13 mouse cellular contexts compared by ENCODE assay signal in the genomic region with DNA sequence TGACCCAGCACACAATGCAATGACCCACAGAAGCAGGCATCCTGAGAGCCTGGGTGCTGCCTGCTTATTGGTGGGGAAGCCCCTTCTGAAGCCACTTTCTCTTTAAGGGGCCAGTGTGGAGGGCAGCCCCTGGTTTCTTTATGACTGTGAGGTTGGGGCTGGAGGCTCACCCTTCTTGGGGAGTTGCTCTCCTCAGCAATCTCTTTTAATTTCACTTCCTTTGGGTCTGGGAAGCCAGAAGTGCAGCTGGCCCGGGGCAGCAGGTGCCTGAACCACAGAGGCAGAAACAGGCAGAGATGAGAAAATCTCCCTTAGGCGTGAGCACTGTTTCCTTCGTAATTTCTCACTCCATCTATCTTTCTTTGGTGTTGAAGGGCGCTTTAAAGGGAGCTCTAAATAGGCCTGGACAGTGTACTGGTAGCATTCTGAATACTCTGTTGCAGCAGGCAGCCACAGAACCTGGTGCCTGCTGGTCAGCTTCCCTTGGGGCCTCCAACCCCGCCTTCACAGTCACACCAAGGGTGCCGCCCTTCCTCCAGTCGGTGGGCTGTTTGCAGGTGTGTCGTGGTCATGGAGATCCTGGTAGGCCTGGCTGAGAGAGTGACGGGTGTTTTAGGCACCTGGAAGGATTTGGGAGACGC. TPM values are rescaled to one million over a fixed set of nuclear protein-coding genes. Genes with fewer than 3 reads are reported as not detected.
A peak's percentile ranks its signal among the peaks of the same experiment; 100 is the strongest.
DNase-seq lines count a peak whose midpoint lies in the region; ATAC-seq and TF ChIP-seq lines count a peak whose summit lies in the region.
"Had no signal": no experiment of that assay in that cellular context is flagged by ENCODE, and none has a peak within 500 bp of the region (broad histone marks: within the 10 kb centered on the region; RNA-seq: fewer than 3 reads in every experiment).

No protein-coding gene starts in this region.

- H3K4me2 ChIP-seq in midbrain, embryonic 11.5 days = no peak overlapping the region
- no peak overlapping the region for H3K4me2 ChIP-seq in midbrain, embryonic 14.5 days (ENCODE audit: low read length)
- peak overlapping the region; percentile 56; the same call in 1 of the 2 replicates for H3K4me2 ChIP-seq in liver, postnatal 0 days (ENCODE audit: low read depth, low read length)

- ATAC-seq in midbrain, embryonic 11.5 days (ENCODE audit: low FRiP score) = no peak
- ATAC-seq in midbrain, embryonic 14.5 days (ENCODE audit: low FRiP score, low TSS enrichment) = no peak
- no peak for ATAC-seq in liver, postnatal 0 days

- H3K9ac ChIP-seq in midbrain, embryonic 11.5 days (ENCODE audit: low read length) = no peak overlapping the region
- no peak overlapping the region for H3K9ac ChIP-seq in midbrain, embryonic 14.5 days (replicated peaks; ENCODE audit: low read length)
- H3K9ac ChIP-seq in liver, postnatal 0 days (replicated peaks) = no peak overlapping the region

- no peak for TF ChIP-seq EP300 in liver, postnatal 0 days (IDR thresholded peaks at IDR 0.05; ENCODE audit: low read depth)

- no peaks in the 10 kb centered on the region for H3K9me3 ChIP-seq in midbrain, embryonic 11.5 days (ENCODE audit: control insufficient read depth, low read length)
- no peaks in the 10 kb centered on the region for H3K9me3 ChIP-seq in midbrain, embryonic 14.5 days (ENCODE audit: control insufficient read depth, low read length)
- H3K9me3 ChIP-seq in liver, postnatal 0 days (ENCODE audit: low read length) = no peaks in the 10 kb centered on the region

- WGBS in midbrain, embryonic 11.5 days = 61% methylated on average over 10 of the region's 10 CpGs
- WGBS in midbrain, embryonic 14.5 days = 63% methylated on average over 10 of the region's 10 CpGs
- 26% methylated on average over 10 of the region's 10 CpGs for WGBS in liver, postnatal 0 days (ENCODE audit: insufficient replicate concordance)

- no peak for TF ChIP-seq CTCF in liver, postnatal 0 days (IDR thresholded peaks at IDR 0.05; ENCODE audit: low read depth)

- H3K36me3 ChIP-seq in midbrain, embryonic 11.5 days (ENCODE audit: control insufficient read depth, insufficient read depth, low read length) = no peaks in the 10 kb centered on the region
- no peaks in the 10 kb centered on the region for H3K36me3 ChIP-seq in midbrain, embryonic 14.5 days (ENCODE audit: control insufficient read depth, insufficient read depth, low read length)
- no peaks in the 10 kb centered on the region for H3K36me3 ChIP-seq in liver, postnatal 0 days (replicated peaks; ENCODE audit: insufficient read depth, low read length)

- H3K4me1 ChIP-seq in midbrain, embryonic 11.5 days (ENCODE audit: control insufficient read depth, insufficient read depth, low read length) = peaks cover 7% of the 10 kb centered on the region; the same call in 1 of the 2 replicates
- 0 out of 2 replicates have a peak, but pooled peaks cover 6% of the 10 kb centered on the region for H3K4me1 ChIP-seq in midbrain, embryonic 14.5 days (ENCODE audit: control insufficient read depth, insufficient read depth, low read length)
- H3K4me1 ChIP-seq in liver, postnatal 0 days (ENCODE audit: insufficient read depth) = peaks cover 52% of the 10 kb centered on the region

- peak; percentile 64 for DNase-seq in midbrain, embryonic 11.5 days (ENCODE audit: low spot score, missing footprints)
- no peak for DNase-seq in midbrain, embryonic 14.5 days
- DNase-seq in MN1 (ENCODE audit: low spot score) = peak; percentile 35
- DNase-seq in liver, postnatal 0 days = no peak
- peak; percentile 61 to 70 for DNase-seq in thymus, postnatal 10 days (ENCODE audit: low spot score in 2 of 2)
- DNase-seq in kidney, postnatal 14 days = no peak
- DNase-seq in lung, postnatal 36 days = no peak
- no peak for DNase-seq in embryo, embryonic 9.5 days (ENCODE audit: extremely low spot score)
- DNase-seq: adrenal gland, adult 2 months; cerebellum, adult 18-20 months; kidney, adult 8-10 months; lung, adult 2 months had no signal

- H3K4me3 ChIP-seq in midbrain, embryonic 11.5 days (ENCODE audit: low read depth, low read length) = no peak overlapping the region
- no peak overlapping the region for H3K4me3 ChIP-seq in midbrain, embryonic 14.5 days (replicated peaks; ENCODE audit: low read depth, low read length)
- H3K4me3 ChIP-seq in liver, postnatal 0 days (ENCODE audit: low read depth, low read length) = no peak overlapping the region
- H3K4me3 ChIP-seq: left cerebral cortex, adult 2 months had no signal

- H3K27me3 ChIP-seq in midbrain, embryonic 11.5 days (ENCODE audit: control insufficient read depth, insufficient read depth, low read length) = no peaks in the 10 kb centered on the region
- no peaks in the 10 kb centered on the region for H3K27me3 ChIP-seq in midbrain, embryonic 14.5 days (ENCODE audit: control insufficient read depth, insufficient read depth, low read length)
- H3K27me3 ChIP-seq in liver, postnatal 0 days (ENCODE audit: insufficient read depth, low read length) = 0 out of 2 replicates have a peak, but pooled peaks cover 10% of the 10 kb centered on the region

- no peak overlapping the region for H3K27ac ChIP-seq in midbrain, embryonic 11.5 days (ENCODE audit: low read depth, low read length)
- H3K27ac ChIP-seq in midbrain, embryonic 14.5 days (replicated peaks; ENCODE audit: low read depth, low read length) = no peak overlapping the region
- H3K27ac ChIP-seq in liver, postnatal 0 days (ENCODE audit: low read depth) = peak overlapping the region; percentile 77
- H3K27ac ChIP-seq: left cerebral cortex, adult 2 months had no signal

RNA-seq across cellular contexts. Expression of gene Cbfa2t3, which starts 3.5 kb away (rescaled TPM):
- polyA plus RNA-seq in midbrain, embryonic 11.5 days (2014; fragmentation: Nextera tagmentation; extraction: Ambion mirVana) = 6.1 and 6.4 TPM in 2 replicates
- 25.2 and 28.7 TPM in 2 replicates for polyA plus RNA-seq in midbrain, embryonic 14.5 days (2014; fragmentation: Nextera tagmentation; extraction: Ambion mirVana)
- polyA plus RNA-seq in liver, postnatal 0 days (2015; fragmentation: Nextera tagmentation; extraction: Ambion mirVana) = 2.1 and 2.4 TPM in 2 replicates

Comparison
In these comparisons a context has a peak if more than half of its experiments do, and no peak if none do; other contexts are left out.
1. DNase-seq: peak in midbrain, embryonic 11.5 days (single experiment), MN1 (single experiment) and thymus, postnatal 10 days (2 of 2); none in midbrain, embryonic 14.5 days (single experiment), liver, postnatal 0 days (single experiment), kidney, postnatal 14 days (single experiment), lung, postnatal 36 days (single experiment) and embryo, embryonic 9.5 days (single experiment).